Mouse (Mus musculus): ENCODE data around the gene Cdc25b.
"Not testable (repeated sequence)": the region's sequence is repeated elsewhere in the genome, so short reads cannot be mapped to it uniquely, and the experiment has no call there.

The Cdc25b gene

DNA sequence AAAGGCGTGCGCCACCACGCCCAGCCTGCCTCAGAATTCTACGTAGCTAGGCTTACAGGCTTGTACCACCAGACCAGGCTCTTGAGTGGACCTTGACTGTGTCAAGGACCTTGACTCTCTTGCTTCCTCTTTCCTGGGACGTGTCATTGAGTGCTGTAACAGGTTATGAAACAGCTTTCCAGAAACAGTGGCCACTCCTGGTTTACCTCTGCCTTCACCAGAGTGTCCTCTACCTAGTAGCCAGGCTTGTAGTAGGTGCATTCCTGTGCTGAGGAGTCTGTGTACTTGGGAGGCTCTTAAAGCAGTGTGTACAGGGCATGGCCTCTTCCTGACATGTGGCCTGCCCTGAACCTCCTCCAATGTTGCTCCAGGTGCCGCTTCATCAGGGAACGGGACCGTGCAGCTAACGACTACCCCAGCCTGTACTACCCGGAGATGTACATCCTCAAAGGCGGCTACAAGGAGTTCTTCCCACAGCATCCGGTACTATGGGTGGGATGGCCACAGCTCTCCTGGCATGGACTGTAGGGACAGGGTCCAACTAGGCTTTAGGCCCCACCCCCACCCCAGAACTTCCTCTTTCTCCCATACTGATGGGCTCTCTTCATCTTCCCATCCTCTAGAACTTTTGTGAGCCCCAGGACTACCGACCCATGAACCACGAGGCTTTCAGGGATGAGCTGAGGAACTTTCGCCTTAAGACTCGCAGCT is 10.0 kb downstream of the Cdc25b start:
- DNase-seq, result no peak

- DNase-seq, result no peak
Observed at GRCm38 (mm10) chr2:131200710-131201109, 14.0 kb downstream of the Cdc25b start.

DNA sequence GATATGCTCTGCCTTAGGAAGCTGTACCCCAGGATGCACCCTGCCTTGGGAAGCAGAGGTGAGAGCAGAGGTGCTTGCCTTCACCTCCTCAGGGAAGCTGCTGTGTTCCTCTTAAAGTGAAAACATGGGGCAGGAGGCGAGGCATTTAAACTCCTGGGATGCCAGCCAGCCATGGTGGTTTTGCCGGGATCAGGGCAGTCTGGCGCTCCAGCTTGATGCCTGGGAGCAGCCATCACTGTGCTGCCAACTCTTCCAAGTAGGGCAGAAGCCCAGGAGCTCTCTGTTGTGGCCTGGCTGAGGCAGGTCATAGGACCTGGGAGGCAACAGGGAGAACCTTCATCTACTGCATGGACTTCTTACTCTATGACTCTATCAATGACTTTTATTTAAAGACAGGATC is 14.5 kb downstream of the Cdc25b start:
- peak; percentile 47 to 54 for DNase-seq

- no peak for DNase-seq
Observed at GRCm38 (mm10) chr2:131203816-131204409, 17.2 kb downstream of the Cdc25b start.

DNA sequence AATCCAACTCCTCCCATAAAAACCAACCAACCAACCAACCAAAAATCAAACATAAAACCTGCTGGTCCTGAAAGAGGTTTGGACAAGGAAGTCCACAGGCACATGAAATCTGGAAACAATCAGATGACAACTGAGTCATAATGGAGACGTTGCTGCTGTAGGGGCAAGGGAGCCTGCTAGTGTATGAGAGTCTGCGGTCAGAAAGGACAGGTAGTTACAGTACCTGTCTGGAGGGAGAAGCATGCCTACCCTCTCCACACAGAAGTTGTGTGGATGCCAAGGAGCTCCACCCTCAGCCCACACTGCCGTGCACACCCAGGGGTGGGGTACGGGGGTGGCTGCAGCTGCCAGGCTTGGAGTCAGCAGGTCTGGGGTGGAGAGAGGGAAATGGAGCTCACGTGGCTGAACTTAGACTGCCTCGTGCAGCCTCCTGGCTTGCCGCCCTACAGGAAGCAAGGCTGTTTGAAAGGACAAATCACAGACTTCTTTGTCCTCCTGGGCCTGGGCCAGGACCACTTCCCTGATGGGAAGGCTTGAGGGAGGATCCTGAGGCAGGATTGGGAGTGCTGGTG is 17.7 kb downstream of the Cdc25b start:
- peak; percentile 21 to 29 for DNase-seq

DNA sequence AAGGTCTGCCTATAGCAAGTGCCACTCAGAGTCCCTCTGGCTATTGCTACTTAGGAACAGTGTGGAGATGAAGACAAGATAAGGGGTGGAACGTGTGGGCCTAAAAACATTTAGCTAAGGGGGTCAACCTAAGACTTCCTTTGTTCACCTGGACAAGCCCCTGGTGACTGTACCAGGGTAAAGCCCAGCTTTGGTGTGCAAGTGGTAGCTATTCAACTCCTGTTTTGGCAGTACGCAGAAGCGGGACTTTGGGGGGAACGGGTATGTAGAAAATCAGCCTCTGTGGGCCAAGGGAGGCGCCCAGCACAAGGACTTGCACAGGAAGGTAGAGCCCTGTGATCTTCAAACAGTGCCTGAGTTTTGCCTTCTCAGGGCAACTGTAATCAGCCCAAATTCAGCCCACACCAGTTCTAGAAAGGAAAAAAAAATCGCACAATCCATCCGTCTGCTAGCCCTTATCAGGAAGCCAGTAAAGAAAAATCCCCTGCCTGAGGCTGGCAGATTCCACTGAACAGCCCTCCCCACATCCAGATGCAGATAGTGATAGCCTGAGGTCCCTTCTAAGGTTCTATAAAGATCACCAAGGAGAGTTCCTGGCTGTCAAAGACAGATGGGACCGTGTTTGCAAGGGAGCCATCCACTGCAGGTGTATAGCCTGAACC is 18.9 kb downstream of the Cdc25b start:
- no peak for DNase-seq

DNA sequence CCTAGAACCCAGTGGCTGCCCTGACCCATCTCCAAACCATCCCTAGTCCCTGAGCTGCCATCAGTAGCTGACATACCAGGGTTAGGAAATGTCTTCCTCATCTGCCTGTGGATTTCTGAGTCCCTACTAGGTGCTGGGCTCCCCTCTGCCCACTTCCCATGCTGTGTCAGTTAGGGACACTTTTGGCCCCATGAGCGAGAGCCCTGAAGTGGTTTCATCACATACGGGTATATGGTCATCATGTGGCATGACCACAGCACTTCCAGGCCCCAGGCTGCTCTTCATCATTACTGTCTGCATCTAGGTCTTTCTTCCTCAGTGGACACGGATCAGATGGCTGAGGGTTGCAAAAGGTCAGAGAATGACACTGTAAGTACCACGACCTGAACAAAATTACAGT is 20.0 kb downstream of the Cdc25b start, which contains the start of gene Ap5s1:
Gene Ap5s1 (plus strand): TSS at position 301 of the 400 bp plus-strand sequence.
- DNase-seq, result no peak

- DNase-seq, result no peak
Observed at GRCm38 (mm10) chr2:131208356-131208755, 21.6 kb downstream of the Cdc25b start.

- DNase-seq, result peak; percentile 18 to 19
Observed at GRCm38 (mm10) chr2:131209125-131209795, 22.5 kb downstream of the Cdc25b start.

DNA sequence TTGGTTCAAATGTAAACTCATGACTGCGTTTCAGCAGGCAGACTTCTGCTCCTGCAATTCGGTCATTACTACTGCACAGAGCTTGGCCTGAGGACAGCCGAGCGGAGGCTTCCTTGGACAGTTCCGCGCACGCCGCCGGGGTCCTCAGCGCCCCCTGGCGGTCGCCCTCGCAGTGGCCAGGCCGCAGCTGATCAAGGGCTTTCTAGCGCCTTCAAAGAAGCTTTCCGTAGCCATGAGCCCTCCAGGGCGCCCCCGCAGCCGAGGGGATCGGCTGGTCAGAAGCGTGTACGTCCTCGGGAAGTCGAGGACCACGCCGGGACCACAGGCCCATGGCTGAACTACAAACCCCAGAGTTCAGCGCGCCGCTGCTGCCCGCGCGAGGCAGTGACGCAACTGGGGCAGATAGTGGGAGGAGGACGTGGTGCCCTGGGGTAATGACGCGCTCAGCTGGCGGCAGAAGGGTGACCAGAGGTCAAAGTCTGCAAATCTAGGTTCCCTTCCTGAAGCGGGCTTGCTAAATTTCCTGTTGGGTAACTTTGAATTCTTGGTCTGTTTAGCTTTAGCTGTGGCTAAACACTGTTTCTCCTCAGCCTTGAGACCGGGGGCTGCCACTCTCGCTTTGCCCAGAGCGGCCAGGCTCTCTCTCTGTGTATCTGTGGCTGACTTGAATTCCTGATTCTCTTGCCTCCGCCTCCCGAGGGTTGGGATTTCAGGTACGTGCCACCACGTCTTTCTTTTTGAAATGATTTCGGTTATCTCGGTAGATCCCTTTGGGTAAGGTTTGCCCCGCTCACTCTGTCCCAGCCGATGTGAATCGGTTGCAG is 23.4 kb downstream of the Cdc25b start:
- DNase-seq, result peak; percentile 96 to 97

- peak; percentile 47 to 49 for DNase-seq
Observed at GRCm38 (mm10) chr2:131211026-131211615, 24.4 kb downstream of the Cdc25b start.

GRCm38 (mm10) chr2:131213773-131214172 is 27.0 kb downstream of the Cdc25b start:
- DNase-seq, result no peak

GRCm38 (mm10) chr2:131215941-131216858 is 29.5 kb downstream of the Cdc25b start:
- no peak for DNase-seq

DNA sequence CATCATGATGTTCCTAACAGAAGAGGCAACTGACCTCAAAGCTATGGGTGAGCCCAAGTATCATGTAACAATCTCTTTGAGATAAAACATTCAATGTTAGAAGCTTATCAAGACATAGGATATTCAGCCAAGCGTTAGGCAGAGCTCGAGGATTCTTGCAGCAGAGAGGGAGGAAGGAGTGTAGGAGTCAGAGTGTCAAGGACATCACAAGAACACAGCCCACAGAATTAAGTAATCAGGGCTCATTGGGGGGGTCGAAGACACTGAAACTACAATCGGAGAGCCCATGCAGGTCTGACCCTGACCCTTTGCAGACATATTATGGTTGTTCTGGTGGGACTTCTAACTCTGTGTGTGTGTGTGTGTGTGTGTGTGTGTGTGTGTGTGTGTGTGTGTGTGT is 33.3 kb downstream of the Cdc25b start:
- no peak for DNase-seq

- DNase-seq, result no peak
Observed at GRCm38 (mm10) chr2:131221853-131222515, 35.2 kb downstream of the Cdc25b start.

- no peak for DNase-seq
Observed at GRCm38 (mm10) chr2:131222562-131222961, 35.8 kb downstream of the Cdc25b start.

DNA sequence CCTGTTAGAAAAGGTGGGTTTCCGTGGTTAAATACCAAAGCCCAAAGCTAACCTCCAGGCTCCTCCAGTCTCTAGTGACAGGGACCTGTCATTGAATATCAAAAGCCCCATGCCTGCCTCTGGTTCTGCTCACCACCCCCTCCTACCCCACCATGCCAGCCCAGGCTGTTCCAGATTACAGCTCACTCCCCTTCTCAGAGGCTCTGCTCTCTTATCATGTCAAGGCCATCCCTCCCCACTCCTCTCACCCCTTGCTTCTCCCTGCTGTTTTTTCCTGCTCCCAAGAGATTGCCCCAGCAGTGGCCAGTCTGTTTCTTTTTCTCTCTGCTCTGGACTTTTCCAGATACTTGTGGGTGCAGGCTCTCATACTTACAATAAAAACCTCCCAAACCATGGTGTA is 36.8 kb downstream of the Cdc25b start:
- DNase-seq, result no peak

GRCm38 (mm10) chr2:131225178-131225577 is 38.4 kb downstream of the Cdc25b start:
- DNase-seq, result no peak

GRCm38 (mm10) chr2:131226669-131227068 is 39.9 kb downstream of the Cdc25b start:
- DNase-seq, result not testable (repeated sequence)

DNA sequence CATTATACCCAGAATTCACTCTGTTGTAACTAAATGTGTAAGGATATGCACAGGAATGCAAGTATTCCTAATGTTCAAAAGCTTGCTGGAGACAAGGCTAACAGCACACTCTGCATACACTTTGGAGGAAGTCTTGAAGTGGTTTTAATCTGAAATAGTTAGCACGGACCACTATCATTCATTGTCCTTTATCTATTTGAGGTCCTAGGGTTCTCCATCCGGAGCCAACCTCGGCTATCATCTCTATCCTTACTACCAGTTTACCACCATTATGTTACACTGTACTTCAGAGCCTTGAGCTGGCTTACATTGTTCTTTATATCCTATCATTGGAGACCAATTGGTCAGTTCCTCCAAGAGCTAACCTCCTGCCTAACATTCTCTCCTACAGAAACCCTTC is 40.5 kb downstream of the Cdc25b start:
- DNase-seq, result no peak
